Mouse (Mus musculus): ENCODE data around the gene Acta1. TPM values are rescaled to one million over a fixed set of nuclear protein-coding genes. Genes with fewer than 3 reads are reported as not detected.

Gene Acta1
- total RNA-seq, 1 experiment = 33.9 TPM

GRCm38 (mm10) chr8:123858574-123858940, 36.0 kb downstream of the Acta1 start:
- no peaks in the 10 kb centered on the region for H3K36me3 ChIP-seq (ENCODE audit: control insufficient read depth, insufficient read depth, low read length, poor library complexity, severe bottlenecking)
- H3K9ac ChIP-seq (ENCODE audit: insufficient read depth, low read depth, low read length, poor library complexity, severe bottlenecking) = peak overlapping the region; percentile 87
- H3K4me1 ChIP-seq (ENCODE audit: control insufficient read depth in 2 of 2, insufficient read depth in 2 of 2, low read length in 2 of 2, poor library complexity in 1 of 2) = peaks cover 4 to 6% of the 10 kb centered on the region in 2 experiments; a peak in 1 of 4 replicates
- H3K4me3 ChIP-seq (ENCODE audit: insufficient read depth in 1 of 2, low read depth in 1 of 2, low read length in 2 of 2, poor library complexity in 1 of 2, severe bottlenecking in 1 of 2) = peak overlapping the region; percentile 83 to 99
- TF ChIP-seq MAFK (IDR thresholded peaks at IDR 0.05; ENCODE audit: insufficient read depth, low read depth, low read length) (no peak), ZC3H11A (IDR thresholded peaks at IDR 0.05; ENCODE audit: borderline replicate concordance, low read depth, low read length) (no peak), HCFC1 (IDR thresholded peaks at IDR 0.05; ENCODE audit: borderline replicate concordance, insufficient read depth, low read length) (no peak), ZNF384 (IDR thresholded peaks at IDR 0.05; ENCODE audit: low read depth, low read length) (no peak), CHD2 (IDR thresholded peaks at IDR 0.05; ENCODE audit: low read depth, low read length) (no peak)
- no peak overlapping the region for H3K27ac ChIP-seq (ENCODE audit: insufficient read depth, low read depth, low read length, poor library complexity, severe bottlenecking)
- in situ Hi-C loops (cut with MboI; ENCODE audit: low sequenced_read_pairs in 2 of 2, unreplicated experiment in 2 of 2) = no loop called here
- DNase-seq (ENCODE audit: low read depth, low spot score) = no peak
- no peaks in the 10 kb centered on the region for H3K9me3 ChIP-seq (ENCODE audit: control insufficient read depth, insufficient read depth, low read depth, low read length)

GRCm38 (mm10) chr8:123857361-123857760, 37.2 kb downstream of the Acta1 start:
- H3K4me1 ChIP-seq (ENCODE audit: control insufficient read depth in 2 of 2, insufficient read depth in 2 of 2, low read length in 2 of 2, poor library complexity in 1 of 2) = peaks cover 4 to 6% of the 10 kb centered on the region in 2 experiments; a peak in 1 of 4 replicates
- H3K9me3 ChIP-seq (ENCODE audit: control insufficient read depth, insufficient read depth, low read depth, low read length) = no peaks in the 10 kb centered on the region
- no peak for DNase-seq (ENCODE audit: low read depth, low spot score)
- no peak overlapping the region for H3K27ac ChIP-seq (ENCODE audit: insufficient read depth, low read depth, low read length, poor library complexity, severe bottlenecking)
- H3K9ac ChIP-seq (ENCODE audit: insufficient read depth, low read depth, low read length, poor library complexity, severe bottlenecking) = no peak overlapping the region
- no peaks in the 10 kb centered on the region for H3K36me3 ChIP-seq (ENCODE audit: control insufficient read depth, insufficient read depth, low read length, poor library complexity, severe bottlenecking)
- no peak for TF ChIP-seq MAFK (IDR thresholded peaks at IDR 0.05; ENCODE audit: insufficient read depth, low read depth, low read length)
- TF ChIP-seq ZNF384 (IDR thresholded peaks at IDR 0.05; ENCODE audit: low read depth, low read length) = no peak
- TF ChIP-seq HCFC1 (IDR thresholded peaks at IDR 0.05; ENCODE audit: borderline replicate concordance, insufficient read depth, low read length) = no peak
- no peak for TF ChIP-seq CHD2 (IDR thresholded peaks at IDR 0.05; ENCODE audit: low read depth, low read length)
- no peak for TF ChIP-seq ZC3H11A (IDR thresholded peaks at IDR 0.05; ENCODE audit: borderline replicate concordance, low read depth, low read length)
- H3K4me3 ChIP-seq (ENCODE audit: insufficient read depth in 1 of 2, low read depth in 1 of 2, low read length in 2 of 2, poor library complexity in 1 of 2, severe bottlenecking in 1 of 2) = peak overlapping the region in 1 of 2 experiments; percentile 99; a peak in 1 of 4 replicates
- in situ Hi-C loops (cut with MboI; ENCODE audit: low sequenced_read_pairs in 2 of 2, unreplicated experiment in 2 of 2) = no loop called here

- no peak overlapping the region for H3K9ac ChIP-seq (ENCODE audit: insufficient read depth, low read depth, low read length, poor library complexity, severe bottlenecking)
- in situ Hi-C loops (cut with MboI; ENCODE audit: low sequenced_read_pairs in 2 of 2, unreplicated experiment in 2 of 2) = no loop called here
- H3K4me3 ChIP-seq (ENCODE audit: insufficient read depth in 1 of 2, low read depth in 1 of 2, low read length in 2 of 2, poor library complexity in 1 of 2, severe bottlenecking in 1 of 2) = no peak overlapping the region
- no peak overlapping the region for H3K27ac ChIP-seq (ENCODE audit: insufficient read depth, low read depth, low read length, poor library complexity, severe bottlenecking)
- no peak for DNase-seq (ENCODE audit: low read depth, low spot score)
- H3K4me1 ChIP-seq (ENCODE audit: control insufficient read depth in 2 of 2, insufficient read depth in 2 of 2, low read length in 2 of 2, poor library complexity in 1 of 2) = peaks cover 4 to 6% of the 10 kb centered on the region in 2 experiments; a peak in 1 of 4 replicates
- no peaks in the 10 kb centered on the region for H3K9me3 ChIP-seq (ENCODE audit: control insufficient read depth, insufficient read depth, low read depth, low read length)
- no peaks in the 10 kb centered on the region for H3K36me3 ChIP-seq (ENCODE audit: control insufficient read depth, insufficient read depth, low read length, poor library complexity, severe bottlenecking)
- TF ChIP-seq MAFK (IDR thresholded peaks at IDR 0.05; ENCODE audit: insufficient read depth, low read depth, low read length) (no peak), ZNF384 (IDR thresholded peaks at IDR 0.05; ENCODE audit: low read depth, low read length) (no peak), CHD2 (IDR thresholded peaks at IDR 0.05; ENCODE audit: low read depth, low read length) (no peak), HCFC1 (IDR thresholded peaks at IDR 0.05; ENCODE audit: borderline replicate concordance, insufficient read depth, low read length) (no peak)
Observed at GRCm38 (mm10) chr8:123854733-123855475, 39.6 kb downstream of the Acta1 start.

- in situ Hi-C loops (cut with MboI; ENCODE audit: low sequenced_read_pairs in 2 of 2, unreplicated experiment in 2 of 2) = no loop called here
- TF ChIP-seq ZC3H11A (IDR thresholded peaks at IDR 0.05; ENCODE audit: borderline replicate concordance, low read depth, low read length) = no peak
Observed at GRCm38 (mm10) chr8:123854252-123854651, 40.3 kb downstream of the Acta1 start.

More at GRCm38 (mm10) chr8:123854252-123854651, 40.3 kb downstream of the Acta1 start:
- no peaks in the 10 kb centered on the region for H3K36me3 ChIP-seq (ENCODE audit: control insufficient read depth, insufficient read depth, low read length, poor library complexity, severe bottlenecking)
- no peak overlapping the region for H3K4me3 ChIP-seq (ENCODE audit: insufficient read depth in 1 of 2, low read depth in 1 of 2, low read length in 2 of 2, poor library complexity in 1 of 2, severe bottlenecking in 1 of 2)
- H3K9me3 ChIP-seq (ENCODE audit: control insufficient read depth, insufficient read depth, low read depth, low read length) = no peaks in the 10 kb centered on the region
- no peak overlapping the region for H3K27ac ChIP-seq (ENCODE audit: insufficient read depth, low read depth, low read length, poor library complexity, severe bottlenecking)
- H3K9ac ChIP-seq (ENCODE audit: insufficient read depth, low read depth, low read length, poor library complexity, severe bottlenecking) = no peak overlapping the region
- no peak for DNase-seq (ENCODE audit: low read depth, low spot score)
- peaks cover 4 to 6% of the 10 kb centered on the region in 2 experiments; a peak in 1 of 4 replicates for H3K4me1 ChIP-seq (ENCODE audit: control insufficient read depth in 2 of 2, insufficient read depth in 2 of 2, low read length in 2 of 2, poor library complexity in 1 of 2)
